Mouse (Mus musculus): ENCODE data around the gene Irgc1.
A peak's percentile ranks its signal among the peaks of the same experiment; 100 is the strongest.

GRCm38 (mm10) chr7:24406528-24407344, 45.4 kb downstream of the Irgc1 start:
- no peak for TF ChIP-seq POLR2A (IDR thresholded peaks at IDR 0.05; ENCODE audit: borderline replicate concordance, extremely low read depth, insufficient read depth, insufficient read length, poor library complexity, severe bottlenecking)
- TF ChIP-seq CTCF (IDR thresholded peaks at IDR 0.05; ENCODE audit: borderline replicate concordance, extremely low read depth, insufficient read depth, insufficient read length) = peak; percentile 82; the same call in 1 of the 2 replicates

All from brain, embryonic 14.5 days (tissue).